Mouse (Mus musculus) cerebellum, adult 2 months (tissue): ENCODE data around the gene Sfxn2.

Experiments used
- CTCF ChIP-seq: fragments of 200-500 bp; IDR thresholded peaks from 2 replicates; pipeline ENCODE4 v1.5.1; 2011; ENCODE audit warnings: low read depth, mild to moderate bottlenecking, control low read depth, low read length, moderate library complexity, borderline replicate concordance; ENCODE audit not compliant: insufficient read depth
- POLR2A ChIP-seq: fragments of 200-500 bp; IDR thresholded peaks from 2 replicates; pipeline ENCODE4 v1.6.1; 2011; ENCODE audit warnings: low read length, control low read depth, borderline replicate concordance; ENCODE audit not compliant: insufficient read depth

DNA sequence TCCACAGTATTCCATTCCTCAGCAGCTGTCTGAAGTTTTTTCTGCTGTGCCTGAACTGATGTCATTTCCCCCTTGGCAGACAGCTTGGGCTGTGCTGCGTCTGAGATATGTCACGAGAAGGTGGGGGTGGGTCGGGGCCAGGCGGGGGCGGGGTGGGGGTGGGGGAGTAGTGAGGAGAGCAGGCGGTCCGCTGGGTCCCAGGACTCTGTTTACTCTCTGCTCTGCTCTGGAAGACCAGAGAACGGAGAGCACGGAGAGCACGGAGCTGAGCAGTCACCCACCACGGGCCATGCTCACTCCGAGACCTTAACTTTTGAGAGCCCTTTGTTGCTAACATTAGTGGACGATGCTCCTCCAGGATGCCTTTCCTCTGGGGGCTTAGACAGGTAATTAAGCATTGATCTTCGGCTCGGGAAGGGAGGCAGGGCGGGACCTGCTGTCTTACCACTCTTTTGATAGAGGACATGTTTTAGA lies 50.1 kb downstream of the Sfxn2 start:
- TF ChIP-seq CTCF (no peak), POLR2A (no peak)
